ENCODE assay signal across 8 mouse cellular contexts in genomic region chr15:43991229-43991628, GRCm38 (mm10).
DNase-seq lines count a peak whose midpoint lies in the region; ATAC-seq and TF ChIP-seq lines count a peak whose summit lies in the region.

No protein-coding gene starts in this region.

- no peak overlapping the region for H3K4me2 ChIP-seq in hindbrain, embryonic 11.5 days (replicated peaks; ENCODE audit: low read depth, low read length)
- no peak overlapping the region for H3K4me2 ChIP-seq in hindbrain, embryonic 12.5 days (replicated peaks)
- no peak overlapping the region for H3K4me2 ChIP-seq in forebrain, postnatal 0 days (ENCODE audit: low read depth)

- no peaks in the 10 kb centered on the region for H3K9me3 ChIP-seq in hindbrain, embryonic 11.5 days (ENCODE audit: control insufficient read depth, low read length)
- H3K9me3 ChIP-seq in hindbrain, embryonic 12.5 days (replicated peaks) = no peaks in the 10 kb centered on the region
- H3K9me3 ChIP-seq in forebrain, postnatal 0 days (ENCODE audit: low read length) = no peaks in the 10 kb centered on the region

- no peaks in the 10 kb centered on the region for H3K4me1 ChIP-seq in hindbrain, embryonic 11.5 days (replicated peaks; ENCODE audit: control insufficient read depth, insufficient read depth, low read length)
- no peaks in the 10 kb centered on the region for H3K4me1 ChIP-seq in hindbrain, embryonic 12.5 days
- no peaks in the 10 kb centered on the region for H3K4me1 ChIP-seq in forebrain, postnatal 0 days (ENCODE audit: insufficient read depth)

- peak; percentile 42 for DNase-seq in hindbrain, embryonic 11.5 days (ENCODE audit: low spot score)
- DNase-seq in right cerebral cortex, postnatal 10 days (ENCODE audit: low spot score in 2 of 2) = peak; percentile 33 to 35
- no peak for DNase-seq in right cerebral cortex, postnatal 14 days
- DNase-seq in forebrain, postnatal 0 days = peak; percentile 85
- DNase-seq in telencephalon, adult 2 months (ENCODE audit: low read depth, low spot score) = peak; percentile 45
- no peak for DNase-seq in urinary bladder, postnatal 14 days (ENCODE audit: low spot score)
- DNase-seq in heart, adult 8-10 months (ENCODE audit: low spot score) = no peak

- no peak overlapping the region for H3K9ac ChIP-seq in hindbrain, embryonic 11.5 days (ENCODE audit: low read depth, low read length)
- no peak overlapping the region for H3K9ac ChIP-seq in hindbrain, embryonic 12.5 days
- no peak overlapping the region for H3K9ac ChIP-seq in forebrain, postnatal 0 days

- TF ChIP-seq CTCF in forebrain, postnatal 0 days (IDR thresholded peaks at IDR 0.05; ENCODE audit: low read depth) = peak; percentile 87

- no peak for ATAC-seq in hindbrain, embryonic 11.5 days (ENCODE audit: low FRiP score)
- ATAC-seq in hindbrain, embryonic 12.5 days (ENCODE audit: low FRiP score) = no peak
- ATAC-seq in forebrain, postnatal 0 days = no peak

- H3K27me3 ChIP-seq in hindbrain, embryonic 11.5 days (ENCODE audit: control insufficient read depth, insufficient read depth, low read length) = no peaks in the 10 kb centered on the region
- H3K27me3 ChIP-seq in hindbrain, embryonic 12.5 days = no peaks in the 10 kb centered on the region
- no peaks in the 10 kb centered on the region for H3K27me3 ChIP-seq in forebrain, postnatal 0 days (ENCODE audit: insufficient read depth, low read length)

- no peaks in the 10 kb centered on the region for H3K36me3 ChIP-seq in hindbrain, embryonic 11.5 days (ENCODE audit: control insufficient read depth, insufficient read depth, low read length)
- H3K36me3 ChIP-seq in hindbrain, embryonic 12.5 days = no peaks in the 10 kb centered on the region
- H3K36me3 ChIP-seq in forebrain, postnatal 0 days (ENCODE audit: insufficient read depth) = no peaks in the 10 kb centered on the region

- H3K4me3 ChIP-seq in hindbrain, embryonic 11.5 days (ENCODE audit: low read depth, low read length) = no peak overlapping the region
- no peak overlapping the region for H3K4me3 ChIP-seq in hindbrain, embryonic 12.5 days
- no peak overlapping the region for H3K4me3 ChIP-seq in forebrain, postnatal 0 days (ENCODE audit: low read depth, low read length)

- no peak overlapping the region for H3K27ac ChIP-seq in hindbrain, embryonic 11.5 days (ENCODE audit: low read depth, low read length)
- no peak overlapping the region for H3K27ac ChIP-seq in hindbrain, embryonic 12.5 days
- H3K27ac ChIP-seq in forebrain, postnatal 0 days (ENCODE audit: low read depth, low read length) = no peak overlapping the region

- 52% methylated on average over 1 of the region's 1 CpGs for WGBS in hindbrain, embryonic 11.5 days
- whole genome bisulfite sequencing in hindbrain, embryonic 12.5 days = 36% methylated on average over 1 of the region's 1 CpGs
- 17% methylated on average over 1 of the region's 1 CpGs for WGBS in forebrain, postnatal 0 days

Comparison
In these comparisons a context has a peak if more than half of its experiments do, and no peak if none do; other contexts are left out.
1. DNase-seq: peak in hindbrain, embryonic 11.5 days (single experiment), right cerebral cortex, postnatal 10 days (2 of 2), forebrain, postnatal 0 days (single experiment) and telencephalon, adult 2 months (single experiment); none in right cerebral cortex, postnatal 14 days (single experiment), urinary bladder, postnatal 14 days (single experiment) and heart, adult 8-10 months (single experiment).